ENCODE assay signal across 8 mouse cellular contexts in genomic region chr6:121183414-121184173, GRCm38 (mm10). TPM values are rescaled to one million over a fixed set of nuclear protein-coding genes. Genes with fewer than 3 reads are reported as not detected.
DNase-seq lines count a peak whose midpoint lies in the region; ATAC-seq lines count a peak whose summit lies in the region.

Gene Pex26, plus strand, starts transcription at chr6:121183667.

- peaks cover 18% of the 10 kb centered on the region for H3K4me1 ChIP-seq in heart, embryonic 13.5 days
- peaks cover 28% of the 10 kb centered on the region for H3K4me1 ChIP-seq in liver, embryonic 12.5 days
- peaks cover 20% of the 10 kb centered on the region; the same call in 1 of the 2 replicates for H3K4me1 ChIP-seq in stomach, embryonic 15.5 days

- H3K4me2 ChIP-seq in heart, embryonic 13.5 days, result peak within 1 kb of the TSS; percentile 99
- peak within 1 kb of the TSS; percentile 98 for H3K4me2 ChIP-seq in liver, embryonic 12.5 days
- peak within 1 kb of the TSS; percentile 93 for H3K4me2 ChIP-seq in stomach, embryonic 15.5 days

- H3K9me3 ChIP-seq in heart, embryonic 13.5 days, result no peaks in the 10 kb centered on the region
- no peaks in the 10 kb centered on the region for H3K9me3 ChIP-seq in liver, embryonic 12.5 days (replicated peaks)
- H3K9me3 ChIP-seq in stomach, embryonic 15.5 days, result no peaks in the 10 kb centered on the region

- no peaks in the 10 kb centered on the region for H3K27me3 ChIP-seq in heart, embryonic 13.5 days (replicated peaks)
- H3K27me3 ChIP-seq in liver, embryonic 12.5 days (replicated peaks), result no peaks in the 10 kb centered on the region; the same call in 1 of the 2 replicates
- H3K27me3 ChIP-seq in stomach, embryonic 15.5 days (replicated peaks), result no peaks in the 10 kb centered on the region

- peak; percentile 94 for ATAC-seq in erythroid progenitor cell, adult 5-6 weeks (replicated peaks; ENCODE audit: low FRiP score, poor library complexity, severe bottlenecking)
- ATAC-seq in heart, embryonic 13.5 days (ENCODE audit: extremely low read depth, insufficient number of reproducible peaks, low FRiP score, low TSS enrichment), result peak; percentile 81
- peak; percentile 85 for ATAC-seq in liver, embryonic 12.5 days
- ATAC-seq in stomach, embryonic 15.5 days (ENCODE audit: insufficient read depth, low FRiP score, low read depth), result peak; percentile 88

- WGBS in heart, embryonic 13.5 days, result 2% methylated on average over 32 of the region's 32 CpGs
- WGBS in liver, embryonic 12.5 days (ENCODE audit: insufficient replicate concordance), result 1% methylated on average over 32 of the region's 32 CpGs
- WGBS in stomach, embryonic 15.5 days, result 1% methylated on average over 32 of the region's 32 CpGs

- DNase-seq in CD4-positive helper T cell, adult 2 months (ENCODE audit: low read depth, low spot score), result peak; percentile 93
- peak; percentile 87 for DNase-seq in brain, embryonic 18.5 days (ENCODE audit: low read depth, low spot score)
- peak; percentile 92 for DNase-seq in kidney, postnatal 10 days
- peak; percentile 90 to 92 for DNase-seq in natural killer cell, adult 2 months (ENCODE audit: low spot score in 2 of 2)

- peak within 1 kb of the TSS; percentile 78 for H3K27ac ChIP-seq in heart, embryonic 13.5 days (replicated peaks)
- H3K27ac ChIP-seq in liver, embryonic 12.5 days, result peak within 1 kb of the TSS; percentile 57
- H3K27ac ChIP-seq in stomach, embryonic 15.5 days, result peak within 1 kb of the TSS; percentile 89

- H3K9ac ChIP-seq in heart, embryonic 13.5 days, result peak within 1 kb of the TSS; percentile 82
- H3K9ac ChIP-seq in liver, embryonic 12.5 days, result peak within 1 kb of the TSS; percentile 77
- H3K9ac ChIP-seq in stomach, embryonic 15.5 days, result peak within 1 kb of the TSS; percentile 49

- H3K36me3 ChIP-seq in heart, embryonic 13.5 days, result peaks cover 25% of the 10 kb centered on the region
- peaks cover 25% of the 10 kb centered on the region for H3K36me3 ChIP-seq in liver, embryonic 12.5 days
- peaks cover 4% of the 10 kb centered on the region; the same call in 1 of the 2 replicates for H3K36me3 ChIP-seq in stomach, embryonic 15.5 days

- peak within 1 kb of the TSS; percentile 70 for H3K4me3 ChIP-seq in heart, embryonic 13.5 days
- H3K4me3 ChIP-seq in liver, embryonic 12.5 days, result peak within 1 kb of the TSS; percentile 74
- H3K4me3 ChIP-seq in stomach, embryonic 15.5 days (replicated peaks), result peak within 1 kb of the TSS; percentile 69

RNA-seq across cellular contexts. Expression of gene Pex26, which starts in this region (rescaled TPM):
- 0.36 and 1.3 TPM in 2 replicates for total RNA-seq in erythroid progenitor cell, adult 5-6 weeks (2015; ENCODE audit: low replicate concordance)
- total RNA-seq in erythroid progenitor cell, adult 5-6 weeks (2017; ENCODE audit: low replicate concordance), result 0.26 and 1.2 TPM in 2 replicates
- 4.7 and 5.2 TPM in 2 replicates for polyA plus RNA-seq in heart, embryonic 13.5 days (2015; fragmentation: Nextera tagmentation; extraction: Ambion mirVana)
- 5.3 and 5.5 TPM in 2 replicates for polyA plus RNA-seq in liver, embryonic 12.5 days (2016; fragmentation: Nextera tagmentation; extraction: Ambion mirVana)
- 13.6 and 14.0 TPM in 2 replicates for polyA plus RNA-seq in stomach, embryonic 15.5 days (2015; fragmentation: Nextera tagmentation; extraction: Ambion mirVana)

Comparison
In these comparisons a context has a peak if more than half of its experiments do, and no peak if none do; other contexts are left out.
1. Peak in every context shown above with its lines: DNase-seq, ATAC-seq, H3K4me3 ChIP-seq and H3K27ac ChIP-seq.